Mouse (Mus musculus): ENCODE results near the gene Sapcd1. TPM values are rescaled to one million over a fixed set of nuclear protein-coding genes. Genes with fewer than 3 reads are reported as not detected.

The Sapcd1 gene
- polyA plus RNA-seq, 1 experiment, result 7.3 TPM

GRCm38 (mm10) chr17:35017706-35018030 is 10.1 kb downstream of the Sapcd1 start:
- WGBS, result 66% methylated on average over 14 of the region's 14 CpGs
- H3K4me1 ChIP-seq (ENCODE audit: control insufficient read depth, insufficient read depth, insufficient read length), result peaks cover 13% of the 10 kb centered on the region

GRCm38 (mm10) chr17:35016791-35017705 is 10.8 kb downstream of the Sapcd1 start:
- Histone ChIP-seq H3K4me1 (ENCODE audit: control insufficient read depth, insufficient read depth, insufficient read length) (peaks cover 13% of the 10 kb centered on the region), H3K27me3 (ENCODE audit: control insufficient read depth, insufficient read depth, low read length) (no peaks in the 10 kb centered on the region), H3K4me3 (ENCODE audit: extremely low read depth, insufficient read depth, insufficient read length) (no peak overlapping the region), H3K27ac (ENCODE audit: insufficient read depth, low read length) (no peak overlapping the region), H3K36me3 (ENCODE audit: control insufficient read depth, insufficient read depth, low read length) (peaks cover 42% of the 10 kb centered on the region)
- DNase-seq (ENCODE audit: low read depth in 1 of 2, low spot score in 2 of 2), result no peak
- TF ChIP-seq POLR2A (IDR thresholded peaks at IDR 0.05; ENCODE audit: low read depth, low read length), result no peak
- TF ChIP-seq CTCF (IDR thresholded peaks at IDR 0.05; ENCODE audit: extremely low read depth, insufficient read depth, insufficient read length, insufficient replicate concordance), result no peak
- WGBS, result 70% methylated on average over 10 of the region's 10 CpGs

More at GRCm38 (mm10) chr17:35017706-35018030, 10.1 kb downstream of the Sapcd1 start:
- DNase-seq (ENCODE audit: low read depth in 1 of 2, low spot score in 2 of 2), result no peak
- no peak for TF ChIP-seq CTCF (IDR thresholded peaks at IDR 0.05; ENCODE audit: extremely low read depth, insufficient read depth, insufficient read length, insufficient replicate concordance)
- no peak for TF ChIP-seq POLR2A (IDR thresholded peaks at IDR 0.05; ENCODE audit: low read depth, low read length)
- H3K36me3 ChIP-seq (ENCODE audit: control insufficient read depth, insufficient read depth, low read length), result peaks cover 36% of the 10 kb centered on the region
- H3K27ac ChIP-seq (ENCODE audit: insufficient read depth, low read length), result no peak overlapping the region
- H3K27me3 ChIP-seq (ENCODE audit: control insufficient read depth, insufficient read depth, low read length), result no peaks in the 10 kb centered on the region
- H3K4me3 ChIP-seq (ENCODE audit: extremely low read depth, insufficient read depth, insufficient read length), result no peak overlapping the region

GRCm38 (mm10) chr17:35016376-35016775 is 11.4 kb downstream of the Sapcd1 start, which contains the start of gene Vwa7:
Gene Vwa7, plus strand, starts transcription at chr17:35016579.
- peaks cover 49% of the 10 kb centered on the region for H3K36me3 ChIP-seq (ENCODE audit: control insufficient read depth, insufficient read depth, low read length)
- TF ChIP-seq CTCF (IDR thresholded peaks at IDR 0.05; ENCODE audit: extremely low read depth, insufficient read depth, insufficient read length, insufficient replicate concordance), result no peak
- TF ChIP-seq POLR2A (IDR thresholded peaks at IDR 0.05; ENCODE audit: low read depth, low read length), result no peak
- no peak within 1 kb of the TSS for H3K4me3 ChIP-seq (ENCODE audit: extremely low read depth, insufficient read depth, insufficient read length)
- H3K27ac ChIP-seq (ENCODE audit: insufficient read depth, low read length), result no peak within 1 kb of the TSS
- WGBS, result 55% methylated on average over 12 of the region's 12 CpGs
- no peak for DNase-seq (ENCODE audit: low read depth in 1 of 2, low spot score in 2 of 2)
- H3K27me3 ChIP-seq (ENCODE audit: control insufficient read depth, insufficient read depth, low read length), result no peaks in the 10 kb centered on the region
- peaks cover 13% of the 10 kb centered on the region for H3K4me1 ChIP-seq (ENCODE audit: control insufficient read depth, insufficient read depth, insufficient read length)

- peaks cover 60% of the 10 kb centered on the region for H3K36me3 ChIP-seq (ENCODE audit: control insufficient read depth, insufficient read depth, low read length)
- WGBS, result 92% methylated on average over 16 of the region's 16 CpGs
- H3K4me3 ChIP-seq (ENCODE audit: extremely low read depth, insufficient read depth, insufficient read length), result no peak overlapping the region
- peaks cover 11% of the 10 kb centered on the region for H3K4me1 ChIP-seq (ENCODE audit: control insufficient read depth, insufficient read depth, insufficient read length)
- DNase-seq (ENCODE audit: low read depth in 1 of 2, low spot score in 2 of 2), result no peak
- no peaks in the 10 kb centered on the region for H3K27me3 ChIP-seq (ENCODE audit: control insufficient read depth, insufficient read depth, low read length)
- no peak overlapping the region for H3K27ac ChIP-seq (ENCODE audit: insufficient read depth, low read length)
- TF ChIP-seq CTCF (IDR thresholded peaks at IDR 0.05; ENCODE audit: extremely low read depth, insufficient read depth, insufficient read length, insufficient replicate concordance) (no peak), POLR2A (IDR thresholded peaks at IDR 0.05; ENCODE audit: low read depth, low read length) (no peak)
Measured at GRCm38 (mm10) chr17:35015296-35015695, 12.5 kb downstream of the Sapcd1 start.

- 91% methylated on average over 6 of the region's 6 CpGs for WGBS
- peaks cover 69% of the 10 kb centered on the region for H3K36me3 ChIP-seq (ENCODE audit: control insufficient read depth, insufficient read depth, low read length)
- DNase-seq (ENCODE audit: low read depth in 1 of 2, low spot score in 2 of 2), result no peak
- no peak overlapping the region for H3K4me3 ChIP-seq (ENCODE audit: extremely low read depth, insufficient read depth, insufficient read length)
- H3K27ac ChIP-seq (ENCODE audit: insufficient read depth, low read length), result no peak overlapping the region
- no peak for TF ChIP-seq POLR2A (IDR thresholded peaks at IDR 0.05; ENCODE audit: low read depth, low read length)
- no peak for TF ChIP-seq CTCF (IDR thresholded peaks at IDR 0.05; ENCODE audit: extremely low read depth, insufficient read depth, insufficient read length, insufficient replicate concordance)
- H3K4me1 ChIP-seq (ENCODE audit: control insufficient read depth, insufficient read depth, insufficient read length), result peaks cover 11% of the 10 kb centered on the region
- no peaks in the 10 kb centered on the region for H3K27me3 ChIP-seq (ENCODE audit: control insufficient read depth, insufficient read depth, low read length)
Measured at GRCm38 (mm10) chr17:35013221-35013620, 14.6 kb downstream of the Sapcd1 start.

- no peak for DNase-seq (ENCODE audit: low read depth in 1 of 2, low spot score in 2 of 2)
Measured at GRCm38 (mm10) chr17:35012430-35012829, 15.4 kb downstream of the Sapcd1 start.

GRCm38 (mm10) chr17:35011440-35011839 is 16.4 kb downstream of the Sapcd1 start:
- WGBS, result 99% methylated on average over 8 of the region's 8 CpGs

More at GRCm38 (mm10) chr17:35012430-35012829, 15.4 kb downstream of the Sapcd1 start:
- H3K4me3 ChIP-seq (ENCODE audit: extremely low read depth, insufficient read depth, insufficient read length), result no peak overlapping the region
- 92% methylated on average over 13 of the region's 13 CpGs for WGBS
- no peak for TF ChIP-seq POLR2A (IDR thresholded peaks at IDR 0.05; ENCODE audit: low read depth, low read length)
- TF ChIP-seq CTCF (IDR thresholded peaks at IDR 0.05; ENCODE audit: extremely low read depth, insufficient read depth, insufficient read length, insufficient replicate concordance), result no peak
- no peak overlapping the region for H3K27ac ChIP-seq (ENCODE audit: insufficient read depth, low read length)
- H3K4me1 ChIP-seq (ENCODE audit: control insufficient read depth, insufficient read depth, insufficient read length), result peaks cover 11% of the 10 kb centered on the region
- no peaks in the 10 kb centered on the region for H3K27me3 ChIP-seq (ENCODE audit: control insufficient read depth, insufficient read depth, low read length)
- peaks cover 74% of the 10 kb centered on the region for H3K36me3 ChIP-seq (ENCODE audit: control insufficient read depth, insufficient read depth, low read length)

More at GRCm38 (mm10) chr17:35011440-35011839, 16.4 kb downstream of the Sapcd1 start:
- H3K27me3 ChIP-seq (ENCODE audit: control insufficient read depth, insufficient read depth, low read length), result no peaks in the 10 kb centered on the region
- TF ChIP-seq POLR2A (IDR thresholded peaks at IDR 0.05; ENCODE audit: low read depth, low read length) (no peak), CTCF (IDR thresholded peaks at IDR 0.05; ENCODE audit: extremely low read depth, insufficient read depth, insufficient read length, insufficient replicate concordance) (no peak)
- H3K4me1 ChIP-seq (ENCODE audit: control insufficient read depth, insufficient read depth, insufficient read length), result peaks cover 6% of the 10 kb centered on the region
- DNase-seq (ENCODE audit: low read depth in 1 of 2, low spot score in 2 of 2), result no peak
- no peak overlapping the region for H3K4me3 ChIP-seq (ENCODE audit: extremely low read depth, insufficient read depth, insufficient read length)
- no peak overlapping the region for H3K27ac ChIP-seq (ENCODE audit: insufficient read depth, low read length)
- peaks cover 74% of the 10 kb centered on the region for H3K36me3 ChIP-seq (ENCODE audit: control insufficient read depth, insufficient read depth, low read length)
